Mouse (Mus musculus) frontal cortex, postnatal 25 days (tissue): ENCODE data around the gene Olfr536.
A peak's percentile ranks its signal among the peaks of the same experiment; 100 is the strongest.
"Not testable (repeated sequence)": the region's sequence is repeated elsewhere in the genome, so short reads cannot be mapped to it uniquely, and the experiment has no call there.

Experiments
- DNase-seq, 2 experiments: peaks; one replicate each; pipeline ENCODE4 v3.0.0; 2022; ENCODE audit warnings: low spot score in 2 of 2

The Olfr536 gene

GRCm38 (mm10) chr7:140507346-140508021 is at the start of gene Olfr536:
Gene Olfr536, minus strand, starts transcription at chr7:140507396.
- not testable (repeated sequence) for DNase-seq

- no peak for DNase-seq
Observed at GRCm38 (mm10) chr7:140539746-140540145, 32.5 kb upstream of the Olfr536 start.

GRCm38 (mm10) chr7:140494702-140495101 is 12.5 kb downstream of the Olfr536 start:
- no peak for DNase-seq

GRCm38 (mm10) chr7:140494231-140494630 is 13.0 kb downstream of the Olfr536 start:
- no peak for DNase-seq

GRCm38 (mm10) chr7:140488981-140489380 is 18.2 kb downstream of the Olfr536 start:
- DNase-seq, result no peak

GRCm38 (mm10) chr7:140483916-140484315 is 23.3 kb downstream of the Olfr536 start, which contains the start of gene Olfr535:
Gene Olfr535, plus strand, starts transcription at chr7:140484216.
- no peak for DNase-seq

GRCm38 (mm10) chr7:140478733-140479132 is 28.5 kb downstream of the Olfr536 start:
- peak in 1 of 2 experiments; percentile 19 for DNase-seq

- DNase-seq, result no peak
Observed at GRCm38 (mm10) chr7:140477886-140478285, 29.3 kb downstream of the Olfr536 start.

- not testable (repeated sequence) for DNase-seq
Observed at GRCm38 (mm10) chr7:140463070-140463469, 44.1 kb downstream of the Olfr536 start, which contains the start of gene Olfr533. Gene Olfr533, plus strand, starts transcription at chr7:140463370.
